Mouse (Mus musculus) spleen, postnatal 36 days (tissue): Measurements from ENCODE around the gene Kdelr2.

Experiments
- DNase-seq, 2 experiments: peaks; one replicate each; pipeline ENCODE4 v3.0.0; 2022; ENCODE audit warnings: low spot score in 2 of 2, mixed read lengths in 1 of 2

The Kdelr2 gene

GRCm38 (mm10) chr5:143401556-143401955 is 2.1 kb upstream of the Kdelr2 start:
- no peak for DNase-seq

- DNase-seq: peak in 1 of 2 experiments; percentile 13
Observed at GRCm38 (mm10) chr5:143404148-143404930, 701 bp downstream of the Kdelr2 start.

- no peak for DNase-seq
Observed at GRCm38 (mm10) chr5:143405200-143405599, 1.6 kb downstream of the Kdelr2 start.

GRCm38 (mm10) chr5:143406548-143406947 is 2.9 kb downstream of the Kdelr2 start:
- no peak for DNase-seq

GRCm38 (mm10) chr5:143409239-143409638 is 5.6 kb downstream of the Kdelr2 start:
- DNase-seq: peak in 1 of 2 experiments; percentile 24

GRCm38 (mm10) chr5:143410841-143411395 is 7.3 kb downstream of the Kdelr2 start:
- no peak for DNase-seq

GRCm38 (mm10) chr5:143421484-143421883 is 17.8 kb downstream of the Kdelr2 start:
- DNase-seq: no peak

GRCm38 (mm10) chr5:143422990-143423389 is 19.4 kb downstream of the Kdelr2 start:
- DNase-seq: no peak

- DNase-seq: peak; percentile 35 to 52
Observed at GRCm38 (mm10) chr5:143423899-143424519, 20.4 kb downstream of the Kdelr2 start.

- peak; percentile 63 for DNase-seq
Observed at GRCm38 (mm10) chr5:143434421-143434820, 30.8 kb downstream of the Kdelr2 start.

- DNase-seq: no peak
Observed at GRCm38 (mm10) chr5:143441298-143441697, 37.7 kb downstream of the Kdelr2 start.

GRCm38 (mm10) chr5:143441753-143442152 is 38.1 kb downstream of the Kdelr2 start:
- no peak for DNase-seq

- no peak for DNase-seq
Observed at GRCm38 (mm10) chr5:143463671-143464070, 60.0 kb downstream of the Kdelr2 start.

- DNase-seq: peak; percentile 92
Observed at GRCm38 (mm10) chr5:143464100-143464756, 60.6 kb downstream of the Kdelr2 start, which contains the start of gene Daglb. Gene Daglb, plus strand, starts transcription at chr5:143464584.

GRCm38 (mm10) chr5:143464757-143465118 is 61.1 kb downstream of the Kdelr2 start:
- DNase-seq: no peak

GRCm38 (mm10) chr5:143465156-143466085 is 61.8 kb downstream of the Kdelr2 start:
- peak in 1 of 2 experiments; percentile 34 for DNase-seq

GRCm38 (mm10) chr5:143466891-143467669 is 63.4 kb downstream of the Kdelr2 start:
- DNase-seq: no peak

GRCm38 (mm10) chr5:143467931-143468330 is 64.3 kb downstream of the Kdelr2 start:
- DNase-seq: no peak

- no peak for DNase-seq
Observed at GRCm38 (mm10) chr5:143469628-143470027, 66.0 kb downstream of the Kdelr2 start.

- peak; percentile 72 to 77 for DNase-seq
Observed at GRCm38 (mm10) chr5:143470421-143471164, 67.0 kb downstream of the Kdelr2 start.
